Mouse (Mus musculus): ENCODE data around the gene Bsn.

DNA sequence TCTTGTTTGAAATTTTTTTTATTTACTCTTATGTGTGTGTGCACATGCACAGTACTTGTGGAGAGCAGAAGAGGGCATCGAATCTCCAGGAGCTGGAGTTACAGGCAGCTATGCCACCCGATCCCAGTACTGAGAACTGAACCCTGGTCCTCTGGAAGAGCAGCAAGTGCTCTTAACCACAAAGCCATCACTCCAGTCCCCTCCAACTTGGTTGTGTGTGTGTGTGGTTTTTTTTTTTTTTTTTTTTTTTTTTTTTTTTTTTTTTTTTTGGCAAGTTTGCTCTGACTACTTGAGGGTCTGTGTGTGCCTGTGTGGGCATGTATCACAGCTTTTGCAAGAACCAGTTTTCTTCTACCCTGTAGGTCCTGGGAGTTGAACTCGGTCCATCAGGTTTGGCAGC, 57.8 kb downstream of the Bsn start:
- TF ChIP-seq GATA1 (IDR thresholded peaks at IDR 0.05; ENCODE audit: borderline replicate concordance, low read length) (no peak), FLI1 (IDR thresholded peaks at IDR 0.05; ENCODE audit: low read length) (no peak)
